Mouse (Mus musculus) lung, embryonic 16.5 days (tissue): ENCODE measurements around the gene Gzmd. TPM values are rescaled to one million over a fixed set of nuclear protein-coding genes. Genes with fewer than 3 reads are reported as not detected.
"Not testable (repeated sequence)": the region's sequence is repeated elsewhere in the genome, so short reads cannot be mapped to it uniquely, and the experiment has no call there.

Experiments used
- ATAC-seq: fragments of 200-750 bp; cut with Nextera tagmentation; 2 replicates; pipeline ENCODE4 v1.8.0; 2017; ENCODE audit warnings: low read depth, mild to moderate bottlenecking, moderate library complexity
- H3K27ac ChIP-seq: fragments of 300-500 bp; sonication (generic); 2 replicates; pipeline ENCODE4 v1.5.1; 2014; ENCODE audit warnings: mild to moderate bottlenecking, control low read depth, low read length
- H3K27me3 ChIP-seq: fragments of 300-500 bp; sonication (generic); 2 replicates; pipeline ENCODE4 v1.6.1; 2014; ENCODE audit warnings: low read depth, low read length, mixed read lengths; ENCODE audit not compliant: control insufficient read depth, insufficient read depth
- H3K36me3 ChIP-seq: fragments of 300-500 bp; sonication (generic); 2 replicates; pipeline ENCODE4 v1.6.1; 2014; ENCODE audit warnings: low read length; ENCODE audit not compliant: control insufficient read depth, insufficient read depth
- H3K4me1 ChIP-seq: fragments of 300-500 bp; sonication (generic); replicated peaks from 2 replicates; pipeline ENCODE4 v1.6.1; 2014; ENCODE audit warnings: low read length, mixed read lengths; ENCODE audit not compliant: control insufficient read depth, insufficient read depth
- H3K4me2 ChIP-seq: fragments of 300-500 bp; sonication (generic); 2 replicates; pipeline ENCODE4 v1.6.1; 2014; ENCODE audit warnings: low read depth, low read length, control low read depth
- H3K4me3 ChIP-seq: fragments of 300-500 bp; sonication (generic); 2 replicates; pipeline ENCODE4 v1.5.1; 2014; ENCODE audit warnings: mild to moderate bottlenecking, low read length, control low read depth
- H3K9ac ChIP-seq: fragments of 300-500 bp; sonication (generic); 2 replicates; pipeline ENCODE4 v1.6.1; 2014; ENCODE audit warnings: low read length, control low read depth
- H3K9me3 ChIP-seq: fragments of 300-500 bp; sonication (generic); 2 replicates; pipeline ENCODE4 v1.6.1; 2016; ENCODE audit warnings: low read length; ENCODE audit not compliant: control insufficient read depth
- WGBS: fragments of 180-500 bp; shearing (Covaris S2); extraction: QIAGEN DNeasy Blood & Tissue Kit; methylation state at CpG from one replicate; pipeline ENCODE4 v1.1.7; 2014; 5-methylcytosine and 5-hydroxymethylcytosine counted together
- polyA plus RNA-seq: library from polyadenylated mRNA; unstranded; fragments of >200 nt; fragmentation: Nextera tagmentation; extraction: Ambion mirVana; gene quantifications from 2 replicates; pipeline ENCODE4 v1.2.1, GENCODE M21; 2015

Gzmd gene
- polyA plus RNA-seq, 1 experiment from 2014 or later = not detected

DNA sequence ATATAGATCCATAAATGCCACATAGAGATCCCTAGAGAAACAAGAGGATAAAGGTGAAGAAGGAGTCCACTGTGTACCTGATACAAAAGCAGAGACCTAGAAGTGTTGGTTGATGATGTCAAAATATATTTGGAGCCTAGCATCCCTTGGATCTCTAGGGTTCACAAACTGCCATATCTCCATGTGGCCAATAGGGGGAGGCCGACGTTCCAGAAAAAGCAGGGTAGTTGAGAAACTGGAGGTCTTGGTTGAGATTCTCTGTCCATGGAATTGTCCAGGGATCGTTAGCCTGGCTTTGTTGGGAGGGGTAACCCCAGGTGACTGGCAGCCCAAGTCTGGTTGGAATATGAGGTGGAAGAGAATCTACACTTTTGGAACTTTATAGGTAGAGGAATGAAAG lies 4.1 kb downstream of the Gzmd start:
- Histone ChIP-seq H3K27me3 (no peaks in the 10 kb centered on the region), H3K4me2 (no peak overlapping the region), H3K9ac (no peak overlapping the region), H3K9me3 (no peaks in the 10 kb centered on the region), H3K4me3 (no peak overlapping the region), H3K36me3 (no peaks in the 10 kb centered on the region), H3K4me1 (no peaks in the 10 kb centered on the region), H3K27ac (no peak overlapping the region)
- 42% methylated on average over 3 of the region's 3 CpGs for WGBS
- ATAC-seq = no peak

GRCm38 (mm10) chr14:56123516-56123915 lies 8.9 kb downstream of the Gzmd start:
- H3K4me1 ChIP-seq = no peaks in the 10 kb centered on the region
- WGBS = 80% methylated on average over 3 of the region's 3 CpGs
- H3K9me3 ChIP-seq = no peaks in the 10 kb centered on the region
- no peaks in the 10 kb centered on the region for H3K36me3 ChIP-seq
- no peak overlapping the region for H3K27ac ChIP-seq
- no peak overlapping the region for H3K4me3 ChIP-seq
- no peak overlapping the region for H3K9ac ChIP-seq
- H3K27me3 ChIP-seq = no peaks in the 10 kb centered on the region
- ATAC-seq = no peak
- no peak overlapping the region for H3K4me2 ChIP-seq

DNA sequence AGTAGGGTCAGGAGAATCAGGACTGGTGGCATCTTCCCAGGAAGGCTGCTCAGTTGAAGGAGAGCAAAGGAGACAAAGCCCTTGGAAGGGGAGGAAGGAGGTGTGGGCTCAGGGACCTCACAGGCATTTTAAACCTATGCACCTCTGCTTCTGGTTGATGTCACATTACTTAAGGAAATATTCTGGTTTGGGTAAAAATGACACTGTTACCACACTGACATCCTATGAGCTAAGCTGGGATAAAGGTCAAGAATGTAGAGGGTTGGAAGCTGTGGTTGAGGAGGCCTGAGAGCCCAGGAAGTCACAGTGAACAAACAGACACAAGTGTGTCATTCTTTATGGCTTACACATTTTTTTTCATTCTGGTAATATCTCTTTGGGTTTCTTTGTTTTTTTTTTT lies 11.9 kb downstream of the Gzmd start, which contains the start of gene Gzme:
Gzme (minus strand) TSS at position 101 of the 400 bp plus-strand sequence.
- ATAC-seq = no peak
- Histone ChIP-seq H3K9ac (no peak within 1 kb of the TSS), H3K9me3 (no peaks in the 10 kb centered on the region), H3K4me3 (no peak within 1 kb of the TSS), H3K4me1 (no peaks in the 10 kb centered on the region), H3K27ac (no peak within 1 kb of the TSS), H3K4me2 (no peak within 1 kb of the TSS), H3K36me3 (no peaks in the 10 kb centered on the region), H3K27me3 (no peaks in the 10 kb centered on the region)

DNA sequence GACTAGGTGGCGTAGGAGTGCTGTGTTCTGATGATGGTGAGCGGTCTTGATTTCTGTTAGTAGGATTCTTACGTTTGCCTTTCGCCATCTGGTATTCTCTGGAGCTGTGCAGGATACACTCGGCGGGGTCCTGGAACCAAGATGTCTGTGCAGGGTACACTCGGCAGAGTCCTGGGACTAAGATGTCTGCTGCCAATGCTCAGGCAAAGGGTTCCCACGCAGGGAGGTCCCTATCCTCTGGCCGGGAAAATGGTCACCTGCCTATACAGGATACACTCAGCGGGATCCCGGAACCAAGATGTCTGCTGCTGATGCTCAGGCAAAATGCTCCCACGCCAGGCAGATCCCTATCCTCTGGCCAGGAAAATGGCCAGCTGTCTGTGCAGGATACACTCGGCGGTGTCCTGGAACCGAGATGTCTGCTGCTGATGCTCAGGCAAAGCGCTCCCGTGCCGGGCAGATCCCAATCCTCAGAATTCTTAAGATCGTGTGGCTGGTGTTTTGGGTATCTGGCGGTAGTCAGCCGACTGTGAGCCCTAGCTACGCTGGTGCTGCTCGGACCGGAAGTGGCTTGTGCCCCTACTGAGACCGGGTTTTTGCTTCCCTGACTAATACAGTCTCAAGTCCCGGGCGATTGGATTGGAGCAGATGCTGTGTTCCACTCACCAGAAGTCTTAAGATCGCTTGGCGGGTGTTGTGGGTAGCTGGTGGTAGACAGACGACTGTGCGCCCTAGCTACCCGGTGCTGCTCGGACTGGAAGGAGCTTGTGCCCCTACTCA lies 16.7 kb downstream of the Gzmd start:
- not testable (repeated sequence) for H3K9ac ChIP-seq, H3K4me3 ChIP-seq, H3K27me3 ChIP-seq, H3K4me2 ChIP-seq, H3K36me3 ChIP-seq, H3K4me1 ChIP-seq, ATAC-seq, H3K9me3 ChIP-seq, H3K27ac ChIP-seq
- 90% methylated on average over 33 of the region's 33 CpGs for WGBS

GRCm38 (mm10) chr14:56105447-56106180 lies 26.8 kb downstream of the Gzmd start:
- no peak overlapping the region for H3K4me3 ChIP-seq
- no peaks in the 10 kb centered on the region for H3K27me3 ChIP-seq
- H3K4me1 ChIP-seq = no peaks in the 10 kb centered on the region
- H3K27ac ChIP-seq = no peak overlapping the region
- H3K9ac ChIP-seq = no peak overlapping the region
- no peak overlapping the region for H3K4me2 ChIP-seq
- ATAC-seq = no peak
- H3K9me3 ChIP-seq = no peaks in the 10 kb centered on the region
- WGBS = 77% methylated on average over 13 of the region's 13 CpGs
- no peaks in the 10 kb centered on the region for H3K36me3 ChIP-seq

DNA sequence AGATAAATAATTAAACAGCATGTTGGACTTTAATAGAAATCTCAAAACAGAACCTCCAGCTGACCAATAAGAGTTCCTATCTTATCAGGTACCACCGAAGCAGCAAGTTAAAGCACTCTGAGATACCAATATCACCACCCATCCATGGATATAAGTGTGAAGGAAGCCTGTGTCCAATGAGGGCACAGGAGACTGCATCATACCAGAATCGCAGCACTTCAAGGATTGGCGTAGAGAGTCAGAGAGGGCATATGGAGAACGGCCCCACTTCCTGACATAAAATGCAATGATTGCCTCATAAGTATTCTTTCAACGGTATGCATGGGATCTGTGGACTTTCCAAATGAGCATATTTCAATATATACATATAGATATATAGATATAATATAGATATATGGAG lies 27.4 kb downstream of the Gzmd start:
- no peak overlapping the region for H3K4me3 ChIP-seq
- H3K4me2 ChIP-seq = no peak overlapping the region
- H3K36me3 ChIP-seq = no peaks in the 10 kb centered on the region
- no peak overlapping the region for H3K9ac ChIP-seq
- H3K4me1 ChIP-seq = no peaks in the 10 kb centered on the region
- no peak overlapping the region for H3K27ac ChIP-seq
- no peaks in the 10 kb centered on the region for H3K9me3 ChIP-seq
- no peaks in the 10 kb centered on the region for H3K27me3 ChIP-seq
- WGBS = 78% methylated on average over 5 of the region's 5 CpGs
- no peak for ATAC-seq

DNA sequence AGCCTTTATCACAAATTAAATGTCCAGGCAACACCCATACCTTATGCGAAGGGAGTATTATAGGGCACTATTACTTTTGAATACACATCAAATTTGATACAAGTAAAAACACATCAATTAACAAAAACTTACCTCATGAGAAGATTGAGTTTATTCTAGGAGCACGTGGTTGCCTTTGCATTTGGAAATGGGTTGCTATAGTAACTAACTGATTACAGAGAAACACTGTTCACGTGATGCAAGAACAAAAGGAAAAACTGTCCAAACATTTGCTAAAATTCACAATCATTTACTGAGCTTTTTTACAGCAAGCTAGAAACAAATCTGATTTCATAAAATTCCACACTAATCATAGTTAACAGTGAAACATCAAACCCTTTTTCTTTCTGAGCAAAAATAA lies 29.0 kb downstream of the Gzmd start:
- no peaks in the 10 kb centered on the region for H3K9me3 ChIP-seq
- H3K36me3 ChIP-seq = no peaks in the 10 kb centered on the region
- ATAC-seq = no peak
- H3K4me2 ChIP-seq = no peak overlapping the region
- H3K4me3 ChIP-seq = no peak overlapping the region
- H3K9ac ChIP-seq = no peak overlapping the region
- no peaks in the 10 kb centered on the region for H3K4me1 ChIP-seq
- H3K27me3 ChIP-seq = no peaks in the 10 kb centered on the region
- WGBS = 58% methylated on average over 3 of the region's 3 CpGs
- H3K27ac ChIP-seq = no peak overlapping the region

DNA sequence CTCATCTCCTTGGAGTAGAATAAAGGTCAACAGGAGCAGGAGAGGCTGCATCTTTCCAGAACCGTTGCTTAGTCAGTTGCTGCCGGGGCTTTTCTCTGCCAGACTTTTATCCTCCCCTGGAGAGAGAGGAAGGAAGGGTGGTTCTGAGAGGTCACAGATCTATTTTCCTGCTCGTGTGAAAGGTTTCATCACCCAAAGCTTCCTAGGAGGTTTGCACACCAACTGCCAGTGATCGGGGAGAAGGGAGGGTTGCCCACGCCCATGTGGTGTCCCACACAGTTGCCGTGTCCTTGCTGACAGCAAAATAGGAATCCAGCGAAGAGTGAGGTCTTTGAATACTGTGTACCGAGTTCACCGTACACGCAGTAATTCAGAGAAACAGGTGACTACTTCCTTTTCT lies 30.0 kb downstream of the Gzmd start, which contains the start of gene Ctsg:
Ctsg (minus strand) TSS at position 189 of the 400 bp plus-strand sequence.
- no peak for ATAC-seq
- Histone ChIP-seq H3K4me1 (no peaks in the 10 kb centered on the region), H3K9ac (no peak within 1 kb of the TSS), H3K4me3 (no peak within 1 kb of the TSS), H3K4me2 (no peak within 1 kb of the TSS), H3K9me3 (no peaks in the 10 kb centered on the region), H3K27ac (no peak within 1 kb of the TSS), H3K36me3 (no peaks in the 10 kb centered on the region), H3K27me3 (no peaks in the 10 kb centered on the region)
- WGBS = 64% methylated on average over 10 of the region's 10 CpGs

- Histone ChIP-seq H3K4me1 (no peaks in the 10 kb centered on the region), H3K27me3 (no peaks in the 10 kb centered on the region), H3K9me3 (no peaks in the 10 kb centered on the region), H3K36me3 (no peaks in the 10 kb centered on the region), H3K4me3 (no peak overlapping the region), H3K4me2 (no peak overlapping the region), H3K27ac (no peak overlapping the region), H3K9ac (no peak overlapping the region)
- 82% methylated on average over 4 of the region's 4 CpGs for WGBS
- no peak for ATAC-seq
These were observed 33.5 kb downstream of the Gzmd start for GRCm38 (mm10) chr14:56098940-56099339.
